Mouse (Mus musculus): ENCODE measurements at regions not wholly inside any gene's neighbourhood (a gene's known extent, or its start where the extent isn't known, plus 50 kb on each side); places are given as distances from the start of the nearest gene placed in this dataset.

- Histone ChIP-seq H3K27me3 (ENCODE audit: control insufficient read depth, insufficient read depth, low read length) (no peaks in the 10 kb centered on the region), H3K27ac (ENCODE audit: control insufficient read depth, insufficient read depth, low read depth, low read length) (no peak overlapping the region), H3K4me1 (ENCODE audit: control insufficient read depth, insufficient read depth, low read length) (no peaks in the 10 kb centered on the region), H3K36me3 (ENCODE audit: control insufficient read depth, insufficient read depth, low read length) (no peaks in the 10 kb centered on the region), H3K4me3 (ENCODE audit: control insufficient read depth, low read depth, low read length) (no peak overlapping the region)
- no peak for TF ChIP-seq CTCF (IDR thresholded peaks at IDR 0.05; ENCODE audit: control insufficient read depth, insufficient read depth, insufficient replicate concordance, low read depth, low read length)
- no peak for TF ChIP-seq POLR2A (IDR thresholded peaks at IDR 0.05; ENCODE audit: control insufficient read depth, low read depth, low read length)
These were observed 54.0 kb upstream of the Msx2 start for GRCm38 (mm10) chr13:53526880-53527279.

GRCm38 (mm10) chr13:53522807-53523206 is 49.9 kb upstream of the Msx2 start:
- no peaks in the 10 kb centered on the region for H3K27me3 ChIP-seq (ENCODE audit: control insufficient read depth, insufficient read depth, low read length)
- H3K4me3 ChIP-seq (ENCODE audit: control insufficient read depth, low read depth, low read length) = no peak overlapping the region
- H3K4me1 ChIP-seq (ENCODE audit: control insufficient read depth, insufficient read depth, low read length) = no peaks in the 10 kb centered on the region
- no peak for TF ChIP-seq POLR2A (IDR thresholded peaks at IDR 0.05; ENCODE audit: control insufficient read depth, low read depth, low read length)
- no peak for TF ChIP-seq CTCF (IDR thresholded peaks at IDR 0.05; ENCODE audit: control insufficient read depth, insufficient read depth, insufficient replicate concordance, low read depth, low read length)
- no peaks in the 10 kb centered on the region for H3K36me3 ChIP-seq (ENCODE audit: control insufficient read depth, insufficient read depth, low read length)
- no peak overlapping the region for H3K27ac ChIP-seq (ENCODE audit: control insufficient read depth, insufficient read depth, low read depth, low read length)
